Mouse (Mus musculus) subcutaneous adipose tissue, adult 2 months (tissue): ENCODE results near the gene Olfr492. TPM values are rescaled to one million over a fixed set of nuclear protein-coding genes. Genes with fewer than 3 reads are reported as not detected.

Experiments
- polyA plus RNA-seq: library from polyadenylated mRNA; depleted of rRNA; stranded (reverse); fragments of >200 nt; gene quantifications from 2 replicates; pipeline ENCODE4 v1.2.3, GENCODE M21; 2012; ENCODE audit warnings: low replicate concordance; rRNA removed

Gene Olfr492
- polyA plus RNA-seq = not detected in 2 replicates

GRCm38 (mm10) chr7:108323574-108323973 lies at the start of gene Olfr492:
Gene Olfr492 (minus strand): TSS chr7:108323674.

GRCm38 (mm10) chr7:108365035-108365434 lies 41.6 kb upstream of the Olfr492 start, which contains the start of gene Olfr494:
Gene Olfr494 (plus strand): TSS chr7:108365335.

GRCm38 (mm10) chr7:108346879-108347278 lies 23.4 kb upstream of the Olfr492 start, which contains the start of gene Olfr493:
Gene Olfr493 (minus strand): TSS chr7:108346979.

GRCm38 (mm10) chr7:108313151-108313550 lies 10.3 kb downstream of the Olfr492 start, which contains the start of gene Olfr491:
Gene Olfr491 (plus strand): TSS chr7:108313451.

GRCm38 (mm10) chr7:108288834-108289233 lies 34.6 kb downstream of the Olfr492 start, which contains the start of gene Olfr490:
Gene Olfr490 (minus strand): TSS chr7:108288934.

Other genes starting within 250 kb of the Olfr492 start
- not detected in 2 replicates for gene Olfr481, start 243.8 kb downstream of the Olfr492 start, polyA plus RNA-seq
- not detected in 2 replicates for gene Olfr482, start 226.1 kb downstream of the Olfr492 start, polyA plus RNA-seq
- not detected in 2 replicates for gene Olfr483, start 222.8 kb downstream of the Olfr492 start, polyA plus RNA-seq
- not detected in 2 replicates for gene Olfr484, start 196.2 kb downstream of the Olfr492 start, polyA plus RNA-seq
- not detected in 2 replicates for gene Olfr485, start 163.8 kb downstream of the Olfr492 start, polyA plus RNA-seq
- not detected in 2 replicates for gene Olfr486, start 150.9 kb downstream of the Olfr492 start, polyA plus RNA-seq
- not detected in 2 replicates for gene Olfr487, start 109.0 kb downstream of the Olfr492 start, polyA plus RNA-seq
- gene Olfr488, start 65.3 kb downstream of the Olfr492 start, polyA plus RNA-seq = not detected in 2 replicates
- not detected in 2 replicates for gene Olfr490, start 34.7 kb downstream of the Olfr492 start, polyA plus RNA-seq
- gene Olfr491, start 10.2 kb downstream of the Olfr492 start, polyA plus RNA-seq = not detected in 2 replicates
- gene Olfr493, start 23.3 kb upstream of the Olfr492 start, polyA plus RNA-seq = not detected in 2 replicates
- not detected in 2 replicates for gene Olfr494, start 41.7 kb upstream of the Olfr492 start, polyA plus RNA-seq
- not detected in 2 replicates for gene Olfr495, start 69.5 kb upstream of the Olfr492 start, polyA plus RNA-seq
- not detected in 2 replicates for gene Olfr497, start 96.7 kb upstream of the Olfr492 start, polyA plus RNA-seq
- gene Olfr498, start 141.7 kb upstream of the Olfr492 start, polyA plus RNA-seq = not detected in 2 replicates
- gene Olfr502, start 201.4 kb upstream of the Olfr492 start, polyA plus RNA-seq = not detected in 2 replicates
- not detected in 2 replicates for gene Olfr503, start 220.9 kb upstream of the Olfr492 start, polyA plus RNA-seq
- gene Olfr504, start 242.1 kb upstream of the Olfr492 start, polyA plus RNA-seq = 0.31 TPM in 1 of 2 replicates, not detected in the other